Mouse (Mus musculus) embryonic fibroblast, embryonic 13.5 days (primary cell): Measurements from ENCODE around the gene Idh1.

Experiments used
- CTCF ChIP-seq: IDR thresholded peaks from 2 replicates; pipeline ENCODE4 v1.5.1; 2011; ENCODE audit warnings: mild to moderate bottlenecking, control low read depth, low read length, moderate library complexity, borderline replicate concordance; ENCODE audit not compliant: insufficient read depth
- POLR2A ChIP-seq: IDR thresholded peaks from 2 replicates; pipeline ENCODE4 v1.6.1; 2011; ENCODE audit warnings: low read depth, mild to moderate bottlenecking, control low read depth, low read length, moderate library complexity

GRCm38 (mm10) chr1:65113536-65114172 lies 72.6 kb downstream of the Idh1 start:
- TF ChIP-seq CTCF (no peak), POLR2A (no peak)
